Comparison of ENCODE assay signal across 31 mouse cellular contexts in genomic region chr12:84084581-84084980, GRCm38 (mm10). TPM values are rescaled to one million over a fixed set of nuclear protein-coding genes. Genes with fewer than 3 reads are reported as not detected.
DNase-seq lines count a peak whose midpoint lies in the region; ATAC-seq and TF ChIP-seq lines count a peak whose summit lies in the region.
"Had no signal": no experiment of that assay in that cellular context is flagged by ENCODE, and none has a peak within 500 bp of the region (broad histone marks: within the 10 kb centered on the region; RNA-seq: fewer than 3 reads in every experiment).

No protein-coding gene starts in this region.

- peaks cover 6% of the 10 kb centered on the region; the same call in 1 of the 2 replicates for H3K9me3 ChIP-seq in liver, postnatal 0 days (ENCODE audit: low read length)
- no peaks in the 10 kb centered on the region for H3K9me3 ChIP-seq in liver, embryonic 12.5 days (replicated peaks)
- H3K9me3 ChIP-seq in intestine, embryonic 16.5 days (ENCODE audit: control insufficient read depth, low read length) = peaks cover 3% of the 10 kb centered on the region; the same call in 1 of the 2 replicates
- H3K9me3 ChIP-seq: G1E; hindbrain, embryonic 15.5 days had no signal

- no peaks in the 10 kb centered on the region for H3K4me1 ChIP-seq in liver, postnatal 0 days (ENCODE audit: insufficient read depth)
- H3K4me1 ChIP-seq in liver, embryonic 12.5 days = no peaks in the 10 kb centered on the region
- no peaks in the 10 kb centered on the region for H3K4me1 ChIP-seq in intestine, embryonic 16.5 days (ENCODE audit: control insufficient read depth, insufficient read depth, low read length)
- H3K4me1 ChIP-seq: embryonic facial prominence, embryonic 10.5 days; embryonic facial prominence, embryonic 13.5 days; forebrain, embryonic 10.5 days; forebrain, embryonic 13.5 days; heart, embryonic 12.5 days; heart, embryonic 15.5 days; hindbrain, embryonic 12.5 days; hindbrain, embryonic 15.5 days had no signal

- peak overlapping the region; percentile 4; the same call in 1 of the 2 replicates for H3K27ac ChIP-seq in liver, postnatal 0 days (ENCODE audit: low read depth)
- no peak overlapping the region for H3K27ac ChIP-seq in liver, embryonic 12.5 days
- H3K27ac ChIP-seq in intestine, embryonic 16.5 days (ENCODE audit: low read length) = peak overlapping the region; percentile 77
- H3K27ac ChIP-seq: embryonic facial prominence, embryonic 10.5 days; embryonic facial prominence, embryonic 13.5 days; forebrain, embryonic 10.5 days; forebrain, embryonic 13.5 days; heart, embryonic 15.5 days; hindbrain, embryonic 12.5 days; hindbrain, embryonic 15.5 days had no signal

- H3K4me2 ChIP-seq in liver, postnatal 0 days (ENCODE audit: low read depth, low read length) = no peak overlapping the region
- H3K4me2 ChIP-seq in liver, embryonic 12.5 days = no peak overlapping the region
- no peak overlapping the region for H3K4me2 ChIP-seq in intestine, embryonic 16.5 days (ENCODE audit: low read depth, low read length)
- H3K4me2 ChIP-seq: embryonic facial prominence, embryonic 13.5 days; forebrain, embryonic 13.5 days; heart, embryonic 12.5 days; heart, embryonic 15.5 days; hindbrain, embryonic 12.5 days; hindbrain, embryonic 15.5 days had no signal

- H3K9ac ChIP-seq in liver, postnatal 0 days (replicated peaks) = no peak overlapping the region
- H3K9ac ChIP-seq in liver, embryonic 12.5 days = no peak overlapping the region
- no peak overlapping the region for H3K9ac ChIP-seq in intestine, embryonic 16.5 days (ENCODE audit: low read depth, low read length)
- H3K9ac ChIP-seq: embryonic facial prominence, embryonic 13.5 days; forebrain, embryonic 13.5 days; heart, embryonic 12.5 days; heart, embryonic 15.5 days; hindbrain, embryonic 12.5 days; hindbrain, embryonic 15.5 days had no signal

- peak; percentile 58; the same call in 1 of the 2 replicates for ATAC-seq in liver, postnatal 0 days
- no peak for ATAC-seq in liver, embryonic 12.5 days
- peak; percentile 93 for ATAC-seq in intestine, embryonic 16.5 days
- ATAC-seq in inflammation-experienced regulatory T-cells, adult 6 months = no peak
- ATAC-seq: forebrain, embryonic 13.5 days; forebrain, embryonic 16.5 days; Patski had no signal

- TF ChIP-seq EP300 in liver, postnatal 0 days (IDR thresholded peaks at IDR 0.05; ENCODE audit: low read depth) = no peak

- no peak for DNase-seq in liver, postnatal 0 days
- peak; percentile 97 for DNase-seq in gonadal fat pad, adult 2 months (ENCODE audit: low read depth)
- no peak for DNase-seq in cerebellum, adult 11-12 months
- DNase-seq in thymus, postnatal 0 days (ENCODE audit: low spot score) = no peak
- DNase-seq: adrenal gland, postnatal 10 days; adrenal gland, postnatal 36 days; B cell, adult 2 months; cerebellum, adult 11 months; cerebellum, adult 8-10 months; cerebellum, postnatal 10 days; cerebellum, postnatal 36 days; embryo, embryonic 11 days; gastrocnemius, postnatal 10 days; gastrocnemius, postnatal 36 days; heart, adult 18-20 months had no signal

- 48% methylated on average over 4 of the region's 4 CpGs for WGBS in liver, postnatal 0 days (ENCODE audit: insufficient replicate concordance)
- WGBS in liver, embryonic 12.5 days (ENCODE audit: insufficient replicate concordance) = 61% methylated on average over 4 of the region's 4 CpGs
- WGBS in intestine, embryonic 16.5 days = 58% methylated on average over 4 of the region's 4 CpGs

- no peaks in the 10 kb centered on the region for H3K27me3 ChIP-seq in liver, postnatal 0 days (ENCODE audit: insufficient read depth, low read length)
- H3K27me3 ChIP-seq in liver, embryonic 12.5 days (replicated peaks) = 0 out of 2 replicates have a peak, but pooled peaks cover 7% of the 10 kb centered on the region
- H3K27me3 ChIP-seq in intestine, embryonic 16.5 days (replicated peaks; ENCODE audit: control insufficient read depth, insufficient read depth, low read length) = no peaks in the 10 kb centered on the region
- H3K27me3 ChIP-seq: embryonic facial prominence, embryonic 13.5 days; forebrain, embryonic 13.5 days; heart, embryonic 12.5 days; heart, embryonic 15.5 days; hindbrain, embryonic 12.5 days; hindbrain, embryonic 15.5 days had no signal

- TF ChIP-seq CTCF in liver, postnatal 0 days (IDR thresholded peaks at IDR 0.05; ENCODE audit: low read depth) = no peak

- H3K4me3 ChIP-seq in liver, postnatal 0 days (ENCODE audit: low read depth, low read length) = no peak overlapping the region
- H3K4me3 ChIP-seq in liver, embryonic 12.5 days = no peak overlapping the region
- H3K4me3 ChIP-seq in intestine, embryonic 16.5 days (ENCODE audit: low read length) = no peak overlapping the region
- H3K4me3 ChIP-seq: embryonic facial prominence, embryonic 10.5 days; embryonic facial prominence, embryonic 13.5 days; erythroblast, embryonic 14.5 days; forebrain, embryonic 10.5 days; forebrain, embryonic 13.5 days; heart, embryonic 12.5 days; heart, embryonic 15.5 days; hindbrain, embryonic 12.5 days; hindbrain, embryonic 15.5 days had no signal

- H3K36me3 ChIP-seq in liver, postnatal 0 days (replicated peaks; ENCODE audit: insufficient read depth, low read length) = no peaks in the 10 kb centered on the region
- no peaks in the 10 kb centered on the region for H3K36me3 ChIP-seq in liver, embryonic 12.5 days
- H3K36me3 ChIP-seq in intestine, embryonic 16.5 days (ENCODE audit: control insufficient read depth, insufficient read depth, low read length) = no peaks in the 10 kb centered on the region
- H3K36me3 ChIP-seq: embryonic facial prominence, embryonic 10.5 days; embryonic facial prominence, embryonic 13.5 days; forebrain, embryonic 10.5 days; G1E; heart, embryonic 12.5 days; heart, embryonic 15.5 days; hindbrain, embryonic 12.5 days; hindbrain, embryonic 15.5 days had no signal

RNA-seq across cellular contexts. Expression of gene Acot5, which starts 15.5 kb away (rescaled TPM):
- 0.37 and 0.54 TPM in 2 replicates for polyA plus RNA-seq in liver, postnatal 0 days (2015; fragmentation: Nextera tagmentation; extraction: Ambion mirVana)
- polyA plus RNA-seq in liver, embryonic 12.5 days (2016; fragmentation: Nextera tagmentation; extraction: Ambion mirVana) = not detected in 2 replicates
- 0.26 and 0.74 TPM in 2 replicates for polyA plus RNA-seq in gonadal fat pad, adult 2 months (2012; rRNA removed)
- polyA plus RNA-seq in intestine, embryonic 16.5 days (2015; fragmentation: Nextera tagmentation; extraction: Ambion mirVana) = 0.21 and 0.28 TPM in 2 replicates
- 1.8 and 1.9 TPM in 2 replicates for polyA plus RNA-seq in thymus, postnatal 0 days (2015; fragmentation: Nextera tagmentation; extraction: Ambion mirVana)
- not detected for polyA plus RNA-seq in inflammation-experienced regulatory T-cells, adult 6 months (2017; shearing (Covaris generic))
- polyA plus RNA-seq: embryonic facial prominence, embryonic 10.5 days; erythroblast, embryonic 14.5 days; forebrain, embryonic 10.5 days; forebrain, embryonic 13.5 days; G1E; heart, embryonic 15.5 days; hindbrain, embryonic 12.5 days had no signal

RNA-seq across cellular contexts. Expression of gene Acot6, which starts 15.9 kb away (rescaled TPM):
- 1.9 and 2.0 TPM in 2 replicates for polyA plus RNA-seq in liver, postnatal 0 days (2015; fragmentation: Nextera tagmentation; extraction: Ambion mirVana)
- polyA plus RNA-seq in liver, embryonic 12.5 days (2016; fragmentation: Nextera tagmentation; extraction: Ambion mirVana) = 0.48 and 0.54 TPM in 2 replicates
- 4.8 and 5.0 TPM in 2 replicates for polyA plus RNA-seq in gonadal fat pad, adult 2 months (2012; rRNA removed)
- polyA plus RNA-seq in intestine, embryonic 16.5 days (2015; fragmentation: Nextera tagmentation; extraction: Ambion mirVana) = 2.5 and 3.2 TPM in 2 replicates
- polyA plus RNA-seq in thymus, postnatal 0 days (2015; fragmentation: Nextera tagmentation; extraction: Ambion mirVana) = 0.62 and 0.95 TPM in 2 replicates
- 1 to 10 TPM in 1 of 3 experiments, under 1 TPM in 2; 0.38 to 1.0 (median 0.47) TPM for polyA plus RNA-seq in inflammation-experienced regulatory T-cells, adult 6 months (2017; shearing (Covaris generic))
- polyA plus RNA-seq: erythroblast, embryonic 14.5 days; G1E had no signal

RNA-seq across cellular contexts. Expression of gene Dnal1, which starts 29.6 kb away (rescaled TPM):
- 0.13 and 0.21 TPM in 2 replicates for polyA plus RNA-seq in liver, postnatal 0 days (2015; fragmentation: Nextera tagmentation; extraction: Ambion mirVana)
- 0.73 and 1.1 TPM in 2 replicates for polyA plus RNA-seq in liver, embryonic 12.5 days (2016; fragmentation: Nextera tagmentation; extraction: Ambion mirVana)
- 4.2 and 7.2 TPM in 2 replicates for polyA plus RNA-seq in gonadal fat pad, adult 2 months (2012; rRNA removed)
- 2.4 and 3.4 TPM in 2 replicates for polyA plus RNA-seq in intestine, embryonic 16.5 days (2015; fragmentation: Nextera tagmentation; extraction: Ambion mirVana)
- polyA plus RNA-seq in thymus, postnatal 0 days (2015; fragmentation: Nextera tagmentation; extraction: Ambion mirVana) = 1.6 and 2.1 TPM in 2 replicates
- 1 to 10 TPM in 1 of 3 experiments, not detected in 2; 1.0 TPM for polyA plus RNA-seq in inflammation-experienced regulatory T-cells, adult 6 months (2017; shearing (Covaris generic))
- polyA plus RNA-seq: erythroblast, embryonic 14.5 days had no signal

RNA-seq across cellular contexts. Expression of gene Acot3, which starts 32.6 kb away (rescaled TPM):
- 37.2 and 43.0 TPM in 2 replicates for polyA plus RNA-seq in liver, postnatal 0 days (2015; fragmentation: Nextera tagmentation; extraction: Ambion mirVana)
- 2.9 and 3.6 TPM in 2 replicates for polyA plus RNA-seq in liver, embryonic 12.5 days (2016; fragmentation: Nextera tagmentation; extraction: Ambion mirVana)
- polyA plus RNA-seq in gonadal fat pad, adult 2 months (2012; rRNA removed) = not detected in 2 replicates
- 7.0 and 11.7 TPM in 2 replicates for polyA plus RNA-seq in intestine, embryonic 16.5 days (2015; fragmentation: Nextera tagmentation; extraction: Ambion mirVana)
- polyA plus RNA-seq in thymus, postnatal 0 days (2015; fragmentation: Nextera tagmentation; extraction: Ambion mirVana) = not detected in 2 replicates
- polyA plus RNA-seq in inflammation-experienced regulatory T-cells, adult 6 months (2017; shearing (Covaris generic)) = not detected
- polyA plus RNA-seq: embryonic facial prominence, embryonic 13.5 days had no signal

RNA-seq across cellular contexts. Expression of gene Gm49366, which starts 45.8 kb away (rescaled TPM):
- polyA plus RNA-seq in liver, postnatal 0 days (2015; fragmentation: Nextera tagmentation; extraction: Ambion mirVana) = not detected in 2 replicates
- polyA plus RNA-seq in liver, embryonic 12.5 days (2016; fragmentation: Nextera tagmentation; extraction: Ambion mirVana) = not detected in 2 replicates
- polyA plus RNA-seq in gonadal fat pad, adult 2 months (2012; rRNA removed) = not detected in 2 replicates
- not detected in 2 replicates for polyA plus RNA-seq in intestine, embryonic 16.5 days (2015; fragmentation: Nextera tagmentation; extraction: Ambion mirVana)
- not detected in 2 replicates for polyA plus RNA-seq in thymus, postnatal 0 days (2015; fragmentation: Nextera tagmentation; extraction: Ambion mirVana)
- not detected for polyA plus RNA-seq in inflammation-experienced regulatory T-cells, adult 6 months (2017; shearing (Covaris generic))
- polyA plus RNA-seq: cortical plate, adult 2 months; embryonic facial prominence, embryonic 10.5 days; embryonic facial prominence, embryonic 13.5 days; erythroblast, embryonic 14.5 days; forebrain, embryonic 10.5 days; forebrain, embryonic 13.5 days; forebrain, embryonic 16.5 days; G1E; heart, embryonic 12.5 days; heart, embryonic 15.5 days; hindbrain, embryonic 12.5 days; hindbrain, embryonic 15.5 days; Patski had no signal

Comparison
In these comparisons a context has a peak if more than half of its experiments do, and no peak if none do; other contexts are left out.
1. ATAC-seq: peak in liver, postnatal 0 days (single experiment) and intestine, embryonic 16.5 days (single experiment); none in liver, embryonic 12.5 days (single experiment) and inflammation-experienced regulatory T-cells, adult 6 months (single experiment).